Mouse (Mus musculus): ENCODE measurements at regions not wholly inside any gene's neighbourhood (a gene's known extent, or its start where the extent isn't known, plus 50 kb on each side); places are given as distances from the start of the nearest gene placed in this dataset.

DNA sequence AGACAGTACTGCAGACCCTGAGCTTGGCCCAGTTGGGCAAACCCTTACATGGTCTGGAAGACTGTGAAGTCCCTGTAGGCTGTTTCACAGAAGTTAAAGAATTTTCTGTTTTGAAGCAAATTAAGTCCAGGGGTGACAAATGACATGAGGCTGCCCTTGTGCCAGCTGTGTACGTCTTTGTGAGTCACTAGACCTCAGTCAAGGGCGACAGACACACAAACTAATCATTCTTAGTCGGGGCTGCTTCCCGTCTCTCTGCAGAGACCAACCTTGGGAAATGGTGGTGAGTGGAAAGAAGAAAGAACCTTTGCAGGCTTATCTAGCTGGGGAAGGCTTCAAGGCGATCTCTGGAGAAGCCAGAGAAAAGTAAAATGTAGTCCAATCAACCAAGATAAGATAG lies 107.8 kb upstream of the Bmper start:
- WGBS = 84% methylated on average over 5 of the region's 5 CpGs
- no peak overlapping the region for H3K4me2 ChIP-seq (ENCODE audit: low read depth, low read length)
- H3K4me3 ChIP-seq (ENCODE audit: low read depth, low read length) = no peak overlapping the region
- no peak for ATAC-seq (replicated peaks; ENCODE audit: insufficient number of reproducible peaks, low FRiP score, low TSS enrichment, low read depth)
- DNase-seq (ENCODE audit: low spot score) = no peak
- no peak overlapping the region for H3K27ac ChIP-seq (replicated peaks; ENCODE audit: low read depth, low read length)
- no peak overlapping the region for H3K9ac ChIP-seq (replicated peaks; ENCODE audit: low read length)
- H3K4me1 ChIP-seq (ENCODE audit: control insufficient read depth, insufficient read depth, low read length) = no peaks in the 10 kb centered on the region
- H3K27me3 ChIP-seq (ENCODE audit: control insufficient read depth, insufficient read depth, low read length) = no peaks in the 10 kb centered on the region
- no peaks in the 10 kb centered on the region for H3K36me3 ChIP-seq (replicated peaks; ENCODE audit: control insufficient read depth, insufficient read depth, low read depth, low read length)
- no peaks in the 10 kb centered on the region for H3K9me3 ChIP-seq (replicated peaks; ENCODE audit: control insufficient read depth, low read length)

- WGBS = 82% methylated on average over 5 of the region's 5 CpGs
- H3K9ac ChIP-seq (replicated peaks; ENCODE audit: low read length) = no peak overlapping the region
Measured at GRCm38 (mm10) chr9:23115540-23115939, 107.3 kb upstream of the Bmper start.

DNA sequence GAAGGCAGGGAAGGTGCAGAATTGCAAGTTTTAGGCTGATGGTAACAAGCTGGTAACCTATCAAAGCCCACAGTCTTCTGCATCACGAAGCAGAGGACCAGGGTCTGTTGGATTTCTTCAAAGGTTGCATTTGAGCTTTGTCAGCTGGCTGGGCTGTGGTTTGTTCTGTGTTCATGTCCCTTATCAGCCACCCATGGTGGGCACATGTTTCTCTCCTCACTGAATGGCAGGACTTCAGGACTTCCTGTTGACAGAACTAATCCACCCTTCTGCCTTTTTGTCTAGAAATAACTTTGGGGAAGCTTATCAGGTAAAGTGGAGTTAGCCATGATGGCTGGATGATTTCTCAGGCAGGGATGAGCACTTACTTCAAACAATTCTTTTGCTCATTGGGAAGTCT lies 106.6 kb upstream of the Bmper start:
- ATAC-seq (replicated peaks; ENCODE audit: insufficient number of reproducible peaks, low FRiP score, low TSS enrichment, low read depth) (no peak), DNase-seq (ENCODE audit: low spot score) (no peak)
- Histone ChIP-seq H3K27ac (replicated peaks; ENCODE audit: low read depth, low read length) (no peak overlapping the region), H3K9me3 (replicated peaks; ENCODE audit: control insufficient read depth, low read length) (no peaks in the 10 kb centered on the region), H3K9ac (replicated peaks; ENCODE audit: low read length) (no peak overlapping the region), H3K36me3 (replicated peaks; ENCODE audit: control insufficient read depth, insufficient read depth, low read depth, low read length) (no peaks in the 10 kb centered on the region), H3K4me3 (ENCODE audit: low read depth, low read length) (no peak overlapping the region), H3K4me1 (ENCODE audit: control insufficient read depth, insufficient read depth, low read length) (no peaks in the 10 kb centered on the region), H3K27me3 (ENCODE audit: control insufficient read depth, insufficient read depth, low read length) (no peaks in the 10 kb centered on the region), H3K4me2 (ENCODE audit: low read depth, low read length) (no peak overlapping the region)
- WGBS = 71% methylated on average over 1 of the region's 1 CpGs

More at GRCm38 (mm10) chr9:23115540-23115939, 107.3 kb upstream of the Bmper start:
- no peak for ATAC-seq (replicated peaks; ENCODE audit: insufficient number of reproducible peaks, low FRiP score, low TSS enrichment, low read depth)
- Histone ChIP-seq H3K4me2 (ENCODE audit: low read depth, low read length) (no peak overlapping the region), H3K4me1 (ENCODE audit: control insufficient read depth, insufficient read depth, low read length) (no peaks in the 10 kb centered on the region), H3K27me3 (ENCODE audit: control insufficient read depth, insufficient read depth, low read length) (no peaks in the 10 kb centered on the region), H3K9me3 (replicated peaks; ENCODE audit: control insufficient read depth, low read length) (no peaks in the 10 kb centered on the region), H3K36me3 (replicated peaks; ENCODE audit: control insufficient read depth, insufficient read depth, low read depth, low read length) (no peaks in the 10 kb centered on the region), H3K27ac (replicated peaks; ENCODE audit: low read depth, low read length) (no peak overlapping the region), H3K4me3 (ENCODE audit: low read depth, low read length) (no peak overlapping the region)
- DNase-seq (ENCODE audit: low spot score) = no peak

DNA sequence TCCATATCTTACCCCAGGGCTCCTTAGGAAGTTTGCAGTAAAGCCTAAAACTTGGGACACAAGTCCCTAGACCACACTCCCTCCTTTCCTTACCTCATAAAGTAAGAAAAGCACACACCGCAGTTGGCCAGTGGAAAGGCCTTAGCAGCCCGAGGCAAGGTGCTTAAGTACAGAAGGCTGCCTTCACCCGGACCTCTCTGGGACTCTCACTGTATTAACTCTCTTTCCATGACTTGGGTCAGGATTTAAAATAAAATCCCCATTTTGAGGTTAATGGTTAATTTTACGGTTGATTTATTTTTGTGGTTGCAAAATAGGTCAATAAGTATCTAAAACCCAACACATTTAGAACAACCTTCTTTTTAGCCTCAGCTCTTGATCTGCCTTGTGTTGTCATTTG lies 103.1 kb upstream of the Bmper start:
- Histone ChIP-seq H3K36me3 (replicated peaks; ENCODE audit: control insufficient read depth, insufficient read depth, low read depth, low read length) (no peaks in the 10 kb centered on the region), H3K9ac (replicated peaks; ENCODE audit: low read length) (no peak overlapping the region), H3K9me3 (replicated peaks; ENCODE audit: control insufficient read depth, low read length) (no peaks in the 10 kb centered on the region), H3K4me1 (ENCODE audit: control insufficient read depth, insufficient read depth, low read length) (no peaks in the 10 kb centered on the region), H3K27me3 (ENCODE audit: control insufficient read depth, insufficient read depth, low read length) (no peaks in the 10 kb centered on the region), H3K4me2 (ENCODE audit: low read depth, low read length) (no peak overlapping the region), H3K27ac (replicated peaks; ENCODE audit: low read depth, low read length) (no peak overlapping the region), H3K4me3 (ENCODE audit: low read depth, low read length) (no peak overlapping the region)
- ATAC-seq (replicated peaks; ENCODE audit: insufficient number of reproducible peaks, low FRiP score, low TSS enrichment, low read depth) (no peak), DNase-seq (ENCODE audit: low spot score) (no peak)
- 77% methylated on average over 4 of the region's 4 CpGs for WGBS

GRCm38 (mm10) chr9:23120814-23121213 lies 102.1 kb upstream of the Bmper start:
- no peak for ATAC-seq (replicated peaks; ENCODE audit: insufficient number of reproducible peaks, low FRiP score, low TSS enrichment, low read depth)
- Histone ChIP-seq H3K9me3 (replicated peaks; ENCODE audit: control insufficient read depth, low read length) (no peaks in the 10 kb centered on the region), H3K36me3 (replicated peaks; ENCODE audit: control insufficient read depth, insufficient read depth, low read depth, low read length) (no peaks in the 10 kb centered on the region), H3K27me3 (ENCODE audit: control insufficient read depth, insufficient read depth, low read length) (no peaks in the 10 kb centered on the region), H3K4me2 (ENCODE audit: low read depth, low read length) (no peak overlapping the region), H3K27ac (replicated peaks; ENCODE audit: low read depth, low read length) (no peak overlapping the region), H3K4me1 (ENCODE audit: control insufficient read depth, insufficient read depth, low read length) (no peaks in the 10 kb centered on the region), H3K9ac (replicated peaks; ENCODE audit: low read length) (no peak overlapping the region), H3K4me3 (ENCODE audit: low read depth, low read length) (no peak overlapping the region)
- WGBS = 90% methylated on average over 2 of the region's 2 CpGs
- no peak for DNase-seq (ENCODE audit: low spot score)

DNA sequence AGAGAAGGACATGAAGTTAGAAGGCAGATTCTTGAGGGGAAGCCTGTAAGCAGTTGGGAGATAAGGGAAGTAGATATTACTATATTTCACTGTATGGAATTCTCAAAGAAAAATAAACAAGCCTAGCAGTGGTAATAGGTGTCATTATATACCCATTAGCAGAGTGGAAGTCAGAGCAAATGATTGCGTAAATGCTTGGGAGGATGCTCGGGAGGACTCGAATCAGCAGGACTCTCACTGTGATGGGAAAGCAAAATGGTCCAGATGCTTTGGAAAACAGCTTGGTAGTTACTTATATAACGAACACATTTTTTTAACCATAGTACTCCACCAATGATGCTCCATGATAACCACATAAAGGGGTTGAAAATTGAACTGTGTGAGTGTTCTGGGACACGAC lies 100.4 kb upstream of the Bmper start:
- WGBS = 70% methylated on average over 5 of the region's 5 CpGs
- Histone ChIP-seq H3K27me3 (ENCODE audit: control insufficient read depth, insufficient read depth, low read length) (no peaks in the 10 kb centered on the region), H3K9me3 (replicated peaks; ENCODE audit: control insufficient read depth, low read length) (no peaks in the 10 kb centered on the region), H3K4me2 (ENCODE audit: low read depth, low read length) (no peak overlapping the region), H3K4me3 (ENCODE audit: low read depth, low read length) (no peak overlapping the region), H3K4me1 (ENCODE audit: control insufficient read depth, insufficient read depth, low read length) (no peaks in the 10 kb centered on the region; the same call in 1 of the 2 replicates), H3K36me3 (replicated peaks; ENCODE audit: control insufficient read depth, insufficient read depth, low read depth, low read length) (no peaks in the 10 kb centered on the region), H3K9ac (replicated peaks; ENCODE audit: low read length) (no peak overlapping the region), H3K27ac (replicated peaks; ENCODE audit: low read depth, low read length) (no peak overlapping the region)
- DNase-seq (ENCODE audit: low spot score) = no peak
- no peak for ATAC-seq (replicated peaks; ENCODE audit: insufficient number of reproducible peaks, low FRiP score, low TSS enrichment, low read depth)

DNA sequence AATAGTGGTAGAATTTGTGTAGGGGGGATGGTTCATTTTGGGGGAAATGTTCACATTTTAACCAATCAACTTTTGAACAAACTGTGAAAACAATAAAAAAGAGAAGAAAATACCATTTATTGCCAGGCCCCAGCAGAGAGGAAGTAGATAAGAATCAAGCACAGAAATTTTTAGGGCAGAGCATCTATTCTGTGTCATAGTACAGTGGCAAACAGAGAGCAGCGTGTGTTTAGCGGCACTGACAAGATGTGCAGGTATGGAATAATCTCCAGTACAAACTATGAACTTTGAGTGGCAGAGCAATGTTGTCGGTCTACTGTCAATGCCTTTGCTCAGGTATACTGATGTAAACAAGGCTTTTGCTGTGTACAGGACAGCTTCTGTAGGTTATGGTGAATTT lies 99.4 kb upstream of the Bmper start:
- Histone ChIP-seq H3K27me3 (ENCODE audit: control insufficient read depth, insufficient read depth, low read length) (no peaks in the 10 kb centered on the region), H3K36me3 (replicated peaks; ENCODE audit: control insufficient read depth, insufficient read depth, low read depth, low read length) (no peaks in the 10 kb centered on the region), H3K9ac (replicated peaks; ENCODE audit: low read length) (no peak overlapping the region), H3K27ac (replicated peaks; ENCODE audit: low read depth, low read length) (no peak overlapping the region), H3K9me3 (replicated peaks; ENCODE audit: control insufficient read depth, low read length) (no peaks in the 10 kb centered on the region), H3K4me1 (ENCODE audit: control insufficient read depth, insufficient read depth, low read length) (no peaks in the 10 kb centered on the region; the same call in 1 of the 2 replicates), H3K4me3 (ENCODE audit: low read depth, low read length) (no peak overlapping the region), H3K4me2 (ENCODE audit: low read depth, low read length) (no peak overlapping the region)
- DNase-seq (ENCODE audit: low spot score) = no peak
- WGBS = 87% methylated on average over 3 of the region's 3 CpGs
- no peak for ATAC-seq (replicated peaks; ENCODE audit: insufficient number of reproducible peaks, low FRiP score, low TSS enrichment, low read depth)

DNA sequence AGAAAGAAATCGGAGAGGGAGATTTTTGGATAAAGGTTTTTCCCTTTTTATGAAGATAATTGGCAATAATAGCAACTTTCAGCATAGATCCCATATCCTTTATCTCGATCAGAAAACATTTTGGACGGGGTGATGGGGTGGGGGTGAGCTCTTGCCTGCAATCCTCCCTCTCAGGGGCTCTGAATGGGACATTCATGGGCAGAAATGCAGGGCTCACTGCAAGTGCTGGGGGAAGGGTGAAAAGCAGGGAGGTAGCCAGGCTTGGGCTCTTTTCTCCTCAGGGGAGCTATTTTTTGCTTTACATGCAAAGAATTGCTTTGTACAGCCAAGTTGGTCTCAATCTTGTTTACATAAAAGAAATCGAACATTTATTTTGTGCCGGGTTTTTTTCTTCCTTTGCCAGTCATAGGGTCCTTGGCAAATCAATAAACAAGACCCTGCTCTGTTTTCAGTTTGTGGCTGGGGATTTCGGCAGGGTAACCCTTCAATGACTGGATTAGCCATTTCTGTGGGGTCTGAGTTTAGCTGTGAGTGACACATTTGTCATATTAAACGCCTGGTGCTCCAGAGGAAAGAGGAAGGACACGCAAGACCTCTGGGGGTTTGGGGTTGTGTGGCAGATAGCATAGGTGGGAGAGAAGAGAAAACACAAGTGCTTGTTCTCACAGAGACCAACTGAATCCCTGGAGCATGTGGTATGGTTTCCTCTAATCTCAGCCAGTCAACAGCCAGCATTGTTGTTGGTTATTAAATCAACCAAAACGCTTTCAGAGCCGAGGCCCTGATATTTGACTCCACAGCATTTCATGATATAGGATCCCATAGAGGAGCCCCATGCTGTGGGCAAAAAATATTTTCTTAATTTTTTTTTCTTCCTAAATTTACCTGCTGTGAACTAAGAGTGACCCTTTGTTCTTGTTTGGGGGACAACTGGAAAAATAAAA lies 96.8 kb upstream of the Bmper start:
- H3K4me3 ChIP-seq (ENCODE audit: low read depth, low read length) = no peak overlapping the region
- no peaks in the 10 kb centered on the region; the same call in 1 of the 2 replicates for H3K4me1 ChIP-seq (ENCODE audit: control insufficient read depth, insufficient read depth, low read length)
- WGBS = 16% methylated on average over 10 of the region's 10 CpGs
- no peaks in the 10 kb centered on the region for H3K27me3 ChIP-seq (ENCODE audit: control insufficient read depth, insufficient read depth, low read length)
- peak overlapping the region; percentile 59; the same call in 1 of the 2 replicates for H3K27ac ChIP-seq (replicated peaks; ENCODE audit: low read depth, low read length)
- no peaks in the 10 kb centered on the region for H3K36me3 ChIP-seq (replicated peaks; ENCODE audit: control insufficient read depth, insufficient read depth, low read depth, low read length)
- H3K9ac ChIP-seq (replicated peaks; ENCODE audit: low read length) = no peak overlapping the region
- ATAC-seq (replicated peaks; ENCODE audit: insufficient number of reproducible peaks, low FRiP score, low TSS enrichment, low read depth) = peak; percentile 66
- peak; percentile 53 for DNase-seq (ENCODE audit: low spot score)
- H3K4me2 ChIP-seq (ENCODE audit: low read depth, low read length) = no peak overlapping the region
- no peaks in the 10 kb centered on the region for H3K9me3 ChIP-seq (replicated peaks; ENCODE audit: control insufficient read depth, low read length)
